Mouse (Mus musculus) heart, embryonic 15.5 days (tissue): ENCODE measurements around the gene Zfp341. TPM values are rescaled to one million over a fixed set of nuclear protein-coding genes. Genes with fewer than 3 reads are reported as not detected.

ENCODE experiments used
- ATAC-seq: fragments of 200-750 bp; cut with Nextera tagmentation; replicated peaks from 2 replicates; pipeline ENCODE4 v1.8.0; 2017; ENCODE audit warnings: low read depth, moderate TSS enrichment; ENCODE audit not compliant: insufficient number of reproducible peaks, insufficient read depth, low FRiP score
- H3K27ac ChIP-seq: fragments of 300-500 bp; sonication (generic); 2 replicates; pipeline ENCODE4 v1.5.1; 2015; ENCODE audit warnings: mild to moderate bottlenecking, inconsistent platforms
- H3K27me3 ChIP-seq: fragments of 300-500 bp; sonication (generic); 2 replicates; pipeline ENCODE4 v1.6.1; 2015; ENCODE audit warnings: inconsistent platforms
- H3K36me3 ChIP-seq: fragments of 300-500 bp; sonication (generic); 2 replicates; pipeline ENCODE4 v1.6.1; 2015; ENCODE audit warnings: mild to moderate bottlenecking, inconsistent platforms
- H3K4me1 ChIP-seq: fragments of 300-500 bp; sonication (generic); replicated peaks from 2 replicates; pipeline ENCODE4 v1.6.1; 2015; ENCODE audit warnings: inconsistent platforms
- H3K4me2 ChIP-seq: fragments of 300-500 bp; sonication (generic); 2 replicates; pipeline ENCODE4 v1.6.1; 2015; ENCODE audit warnings: inconsistent platforms, mild to moderate bottlenecking, moderate library complexity
- H3K4me3 ChIP-seq: fragments of 300-500 bp; sonication (generic); 2 replicates; pipeline ENCODE4 v1.5.1; 2015; ENCODE audit warnings: mild to moderate bottlenecking, inconsistent platforms
- H3K9ac ChIP-seq: fragments of 300-500 bp; sonication (generic); 2 replicates; pipeline ENCODE4 v1.6.1; 2015; ENCODE audit warnings: mild to moderate bottlenecking, inconsistent platforms
- H3K9me3 ChIP-seq: fragments of 300-500 bp; sonication (generic); replicated peaks from 2 replicates; pipeline ENCODE4 v1.6.1; 2016; ENCODE audit warnings: inconsistent platforms
- WGBS: fragments of 180-500 bp; shearing (Covaris S2); methylation state at CpG from one replicate; pipeline ENCODE4 v1.1.7; 2015; ENCODE audit warnings: mixed read lengths; 5-methylcytosine and 5-hydroxymethylcytosine counted together
- polyA plus RNA-seq: library from polyadenylated mRNA; unstranded; fragments of >200 nt; fragmentation: Nextera tagmentation; extraction: Ambion mirVana; gene quantifications from 2 replicates; pipeline ENCODE4 v1.2.1, GENCODE M21; 2015

The Zfp341 gene
- polyA plus RNA-seq: 0.53 and 0.77 TPM in 2 replicates

DNA sequence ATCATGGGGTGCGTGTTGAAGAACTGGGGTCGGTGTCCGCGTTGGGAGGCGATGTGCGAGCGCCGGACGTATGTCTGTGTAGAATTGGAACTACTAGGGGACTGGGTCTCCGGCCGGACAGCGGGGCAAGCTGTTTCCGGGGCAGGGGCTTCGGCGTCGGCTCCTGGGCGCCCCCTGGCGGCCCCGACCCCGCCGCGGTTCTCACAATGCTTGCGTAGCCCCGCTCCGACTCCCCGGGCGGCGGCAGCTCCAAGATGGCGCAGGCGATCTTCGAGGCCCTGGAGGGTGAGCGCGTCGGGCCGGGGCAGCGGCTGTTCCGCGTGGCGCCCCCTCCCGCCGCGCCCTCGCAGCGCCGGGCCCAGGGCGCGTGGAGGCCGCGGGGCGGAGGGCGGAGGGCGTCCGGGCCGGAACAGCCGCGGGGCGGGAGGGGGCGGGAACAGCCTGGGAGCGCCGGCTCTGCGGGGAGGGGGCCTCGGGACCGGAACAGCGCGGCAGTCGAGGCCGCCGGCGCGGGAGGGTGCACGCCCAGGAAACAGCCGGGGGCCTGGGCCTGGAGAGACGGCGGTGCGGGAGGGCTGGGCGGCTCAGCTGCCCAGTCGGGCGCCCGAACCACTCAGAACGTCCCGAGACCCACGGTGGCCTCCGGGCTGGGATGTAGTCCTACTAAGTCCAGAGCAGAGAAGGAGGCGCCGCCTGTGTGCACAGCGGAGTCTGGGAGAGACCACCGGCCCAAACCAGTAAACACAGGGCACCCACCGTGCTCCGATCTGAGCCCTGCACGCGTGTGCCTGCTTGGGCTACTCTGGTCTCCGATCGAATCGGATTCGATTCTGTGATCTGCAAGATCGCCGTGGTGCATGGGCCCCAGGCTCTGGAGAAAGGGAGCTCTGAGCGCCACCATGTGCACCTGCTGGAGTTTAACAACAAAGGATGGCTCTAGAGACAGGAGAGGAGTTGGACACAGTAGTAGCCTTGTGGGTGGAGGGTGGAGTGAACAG is at the start of gene Zfp341, which contains the start of gene 4930519P11Rik:
TSS of gene Zfp341 (plus strand) at position 180 of the 998 bp plus-strand sequence.
TSS of gene 4930519P11Rik (minus strand) at position 320 of the 998 bp plus-strand sequence.
- H3K9me3 ChIP-seq: no peaks in the 10 kb centered on the region
- H3K4me1 ChIP-seq: peaks cover 10% of the 10 kb centered on the region
- H3K36me3 ChIP-seq: no peaks in the 10 kb centered on the region
- peak; percentile 94 for ATAC-seq
- under 1% methylated on average over 91 of the region's 98 CpGs for WGBS
- H3K9ac ChIP-seq: peak within 1 kb of the TSS; percentile 70
- peak within 1 kb of the TSS; percentile 95 for H3K27ac ChIP-seq
- no peaks in the 10 kb centered on the region for H3K27me3 ChIP-seq
- peak within 1 kb of the TSS; percentile 62 for H3K4me3 ChIP-seq
- H3K4me2 ChIP-seq: peak within 1 kb of the TSS; percentile 83

DNA sequence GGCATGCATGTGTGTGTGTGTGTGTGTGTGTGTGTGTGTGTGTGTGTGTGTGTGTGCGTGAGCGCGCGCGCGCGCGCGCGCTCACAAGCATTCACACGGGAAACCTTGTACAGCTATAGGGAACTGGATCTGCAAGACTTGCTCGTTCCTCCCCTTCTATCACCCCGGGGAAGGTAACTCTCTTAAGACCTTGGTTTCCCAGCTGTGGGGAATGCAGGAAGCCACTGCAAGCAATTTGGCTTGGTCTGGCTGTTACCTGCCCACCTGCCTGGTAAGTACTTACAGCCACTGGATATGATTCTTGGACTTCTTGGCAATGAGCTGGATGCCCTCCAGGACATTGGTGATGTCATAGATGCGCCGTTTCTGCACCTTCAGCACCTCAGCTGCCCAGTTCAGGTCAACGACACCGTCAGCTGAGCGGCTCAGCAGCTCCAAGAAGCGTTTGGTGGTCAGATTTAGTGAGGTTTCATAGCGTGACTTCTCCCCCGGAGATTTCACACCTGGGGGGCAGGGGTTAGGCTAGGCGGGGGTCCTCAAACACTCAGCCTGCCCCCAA is 49.4 kb upstream of the Zfp341 start:
- no peak overlapping the region for H3K9ac ChIP-seq
- peaks cover 12% of the 10 kb centered on the region; the same call in 1 of the 2 replicates for H3K36me3 ChIP-seq
- H3K9me3 ChIP-seq: no peaks in the 10 kb centered on the region
- no peak overlapping the region for H3K27ac ChIP-seq
- no peak for ATAC-seq
- no peak overlapping the region for H3K4me2 ChIP-seq
- no peaks in the 10 kb centered on the region for H3K27me3 ChIP-seq
- H3K4me1 ChIP-seq: peaks cover 31% of the 10 kb centered on the region
- H3K4me3 ChIP-seq: no peak overlapping the region
- WGBS: 87% methylated on average over 22 of the region's 22 CpGs

DNA sequence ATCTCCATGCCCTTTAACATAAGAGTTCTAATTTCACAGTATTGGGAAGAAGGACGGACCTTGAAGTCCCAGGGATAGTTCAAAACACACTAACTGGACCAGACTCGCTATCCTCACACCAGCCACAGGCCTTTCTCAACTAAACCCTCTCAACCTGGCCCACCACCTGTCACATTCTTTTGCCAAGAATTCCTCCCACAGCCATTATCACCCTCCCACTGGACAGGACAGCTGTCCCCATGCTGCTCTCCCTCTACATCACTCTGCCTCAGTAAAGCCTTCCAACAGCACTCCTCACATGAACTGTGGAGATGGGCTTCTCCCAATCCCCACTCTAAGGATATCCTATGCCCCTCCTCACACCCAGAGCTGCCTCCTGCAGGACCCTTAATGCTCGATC is 47.5 kb upstream of the Zfp341 start:
- H3K4me1 ChIP-seq: peaks cover 34% of the 10 kb centered on the region
- ATAC-seq: no peak
- H3K4me2 ChIP-seq: no peak overlapping the region
- H3K9ac ChIP-seq: no peak overlapping the region
- no peaks in the 10 kb centered on the region for H3K9me3 ChIP-seq
- H3K4me3 ChIP-seq: no peak overlapping the region
- peaks cover 9% of the 10 kb centered on the region; the same call in 1 of the 2 replicates for H3K36me3 ChIP-seq
- H3K27ac ChIP-seq: no peak overlapping the region
- no peaks in the 10 kb centered on the region for H3K27me3 ChIP-seq
- 72% methylated on average over 3 of the region's 3 CpGs for WGBS

DNA sequence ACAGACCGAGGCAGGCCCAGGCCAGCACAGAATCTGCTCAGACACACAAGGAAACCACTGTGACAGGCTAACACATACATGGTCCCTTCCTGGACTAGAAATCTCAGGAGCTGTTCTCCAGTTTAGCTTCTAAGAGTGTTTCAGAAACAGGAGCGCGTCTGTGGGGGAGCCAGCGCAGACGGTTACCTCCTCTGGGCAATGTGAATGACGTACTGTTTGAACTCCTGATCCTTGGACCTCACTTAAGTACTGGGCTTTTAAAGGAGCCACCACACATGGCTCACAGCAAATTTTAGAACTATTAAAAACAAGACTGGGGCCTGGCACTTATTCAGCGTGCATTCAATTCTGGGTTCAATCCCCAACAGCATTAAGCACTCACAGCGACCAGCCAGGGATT is 46.5 kb upstream of the Zfp341 start:
- Histone ChIP-seq H3K4me3 (no peak overlapping the region), H3K36me3 (0 out of 2 replicates have a peak, but pooled peaks cover 7% of the 10 kb centered on the region), H3K4me1 (peaks cover 39% of the 10 kb centered on the region), H3K9ac (no peak overlapping the region), H3K27ac (no peak overlapping the region), H3K27me3 (no peaks in the 10 kb centered on the region), H3K4me2 (no peak overlapping the region), H3K9me3 (no peaks in the 10 kb centered on the region)
- 65% methylated on average over 8 of the region's 8 CpGs for WGBS
- no peak for ATAC-seq

DNA sequence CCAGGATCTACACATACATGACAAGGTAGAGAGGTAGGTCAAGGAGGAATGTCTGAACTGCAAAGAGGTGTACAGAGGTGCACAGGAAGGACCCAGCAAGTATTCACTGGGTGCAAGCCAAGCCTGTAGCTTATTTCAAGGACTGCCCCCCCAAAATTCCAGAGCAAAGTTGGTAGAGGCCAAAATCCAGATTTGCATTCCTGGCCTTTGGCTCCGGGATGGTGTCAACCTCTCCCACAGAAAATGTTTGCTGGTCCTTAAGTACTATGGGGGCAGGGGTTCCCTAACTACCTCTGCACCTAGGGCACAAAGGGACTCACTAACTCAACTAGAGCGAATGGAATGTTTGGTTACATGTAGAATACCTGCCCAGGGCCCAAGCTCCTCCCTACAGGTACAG is 45.3 kb upstream of the Zfp341 start:
- Histone ChIP-seq H3K4me1 (peaks cover 39% of the 10 kb centered on the region), H3K27me3 (no peaks in the 10 kb centered on the region), H3K9me3 (no peaks in the 10 kb centered on the region), H3K4me2 (peak overlapping the region; percentile 92), H3K9ac (peak overlapping the region; percentile 74; the same call in 1 of the 2 replicates), H3K36me3 (0 out of 2 replicates have a peak, but pooled peaks cover under 1% of the 10 kb centered on the region), H3K4me3 (peak overlapping the region; percentile 77), H3K27ac (peak overlapping the region; percentile 78)
- 67% methylated on average over 2 of the region's 2 CpGs for WGBS
- ATAC-seq: no peak

DNA sequence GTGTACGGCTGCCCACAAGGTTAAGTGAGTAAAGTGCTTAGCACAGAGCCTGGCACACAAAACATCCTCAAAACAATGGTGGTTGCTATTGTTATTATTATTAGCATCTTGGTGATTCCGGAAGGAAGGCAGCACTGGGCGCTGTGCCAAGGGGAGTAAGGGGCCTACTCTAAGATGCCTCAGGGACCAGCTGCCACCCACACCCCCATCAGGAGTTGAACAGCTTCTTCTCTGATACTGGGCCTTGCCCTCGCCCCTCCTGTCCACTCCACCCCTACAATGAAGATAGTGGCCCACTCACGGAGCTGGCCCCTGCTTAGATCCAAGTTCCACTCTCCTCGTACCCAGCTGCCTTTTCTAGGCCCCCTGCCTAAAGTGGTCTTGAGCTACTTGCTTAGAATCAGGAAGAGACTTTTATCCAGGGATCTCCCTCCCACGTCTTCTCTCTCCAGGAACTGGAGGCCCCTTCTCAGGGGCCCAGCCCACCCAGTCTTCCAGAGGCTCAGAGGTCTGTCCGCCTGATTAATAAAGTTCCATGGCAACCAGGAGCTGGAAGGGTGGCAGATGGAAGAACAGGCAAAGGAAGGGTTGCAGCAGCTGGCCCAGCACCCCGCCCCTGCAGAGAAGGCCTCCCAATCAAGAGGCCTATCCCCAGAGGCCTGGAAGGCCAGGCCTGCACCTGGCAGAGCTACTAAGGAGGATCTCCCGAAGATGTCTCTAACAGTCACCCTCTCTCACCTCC is 44.6 kb upstream of the Zfp341 start:
- Histone ChIP-seq H3K9me3 (no peaks in the 10 kb centered on the region), H3K9ac (peak overlapping the region; percentile 74), H3K4me2 (peak overlapping the region; percentile 92), H3K27me3 (no peaks in the 10 kb centered on the region), H3K36me3 (no peaks in the 10 kb centered on the region), H3K4me3 (peak overlapping the region; percentile 77), H3K4me1 (peaks cover 39% of the 10 kb centered on the region), H3K27ac (peak overlapping the region; percentile 78)
- ATAC-seq: no peak
- WGBS: 18% methylated on average over 10 of the region's 10 CpGs

DNA sequence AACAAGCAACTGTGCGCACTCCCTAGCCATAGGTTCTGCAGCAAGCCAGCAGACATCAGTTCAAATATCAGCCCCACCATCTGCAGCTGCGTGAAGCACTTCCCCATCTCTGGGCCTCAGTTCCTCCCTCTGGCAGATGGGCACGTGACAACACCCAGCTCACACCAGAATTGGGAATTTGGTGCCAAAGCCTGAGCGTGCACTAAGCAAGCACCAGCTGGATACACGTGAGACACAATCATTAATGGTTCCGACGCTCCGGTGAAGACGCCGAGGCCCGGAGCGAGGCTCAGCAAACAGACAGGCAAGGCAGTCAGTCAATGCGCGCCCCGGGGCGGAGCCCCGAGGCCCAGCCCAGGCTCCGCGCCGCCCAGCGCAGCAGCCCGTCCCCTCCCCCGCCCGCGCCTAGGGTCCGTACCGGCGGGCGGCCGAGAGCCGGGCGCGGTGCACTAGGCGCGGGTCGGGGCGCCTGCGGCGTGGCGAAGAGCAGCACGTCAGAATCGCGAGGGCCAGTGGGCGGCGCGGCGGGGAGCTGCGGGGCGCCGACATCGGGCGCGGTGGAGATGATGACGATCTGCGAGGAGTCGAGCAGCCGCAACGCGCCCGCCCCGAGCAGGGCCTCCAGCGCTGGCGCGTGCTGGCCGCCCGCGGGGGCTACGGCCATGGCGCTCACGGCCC is 43.9 kb upstream of the Zfp341 start:
- Histone ChIP-seq H3K4me1 (peaks cover 39% of the 10 kb centered on the region), H3K4me3 (peak overlapping the region; percentile 77), H3K9me3 (no peaks in the 10 kb centered on the region)

DNA sequence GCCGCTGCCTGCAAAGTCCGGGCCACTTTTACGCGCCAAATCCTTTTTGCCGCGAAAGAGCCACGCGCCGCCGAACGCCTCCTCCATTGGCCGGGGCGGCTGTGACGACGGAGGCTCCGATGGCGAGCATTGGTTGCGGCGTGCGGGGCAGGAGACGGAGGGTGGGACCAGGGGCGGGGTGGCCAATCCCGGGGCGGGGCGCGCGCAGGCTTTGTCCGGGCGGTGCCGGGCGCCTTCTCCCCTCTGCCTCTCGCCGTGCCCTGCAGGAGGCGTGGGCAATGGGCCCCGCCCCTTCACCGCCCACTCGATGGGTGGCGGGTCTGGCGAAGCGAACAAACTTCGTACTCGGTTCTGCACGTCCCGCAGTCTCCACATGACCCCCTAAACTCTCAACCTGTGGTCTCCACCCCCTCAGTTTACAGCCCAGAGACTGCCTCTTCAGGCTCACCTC is 43.2 kb upstream of the Zfp341 start, which contains the start of gene E2f1:
TSS of gene E2f1 (minus strand) at position 57 of the 451 bp plus-strand sequence.
- Histone ChIP-seq H3K9me3 (no peaks in the 10 kb centered on the region), H3K27me3 (no peaks in the 10 kb centered on the region), H3K4me1 (peaks cover 39% of the 10 kb centered on the region), H3K4me2 (peak within 1 kb of the TSS; percentile 92), H3K27ac (peak within 1 kb of the TSS; percentile 78), H3K36me3 (no peaks in the 10 kb centered on the region), H3K9ac (peak within 1 kb of the TSS; percentile 74), H3K4me3 (peak within 1 kb of the TSS; percentile 77)
- peak; percentile 97 for ATAC-seq
- under 1% methylated on average over 37 of the region's 44 CpGs for WGBS

More for the DNA sequence above, 43.9 kb upstream of the Zfp341 start:
- H3K27ac ChIP-seq: peak overlapping the region; percentile 78
- peak; percentile 83 for ATAC-seq
- peak overlapping the region; percentile 92 for H3K4me2 ChIP-seq
- H3K9ac ChIP-seq: peak overlapping the region; percentile 74
- H3K36me3 ChIP-seq: no peaks in the 10 kb centered on the region
- no peaks in the 10 kb centered on the region for H3K27me3 ChIP-seq
- under 1% methylated on average over 66 of the region's 70 CpGs for WGBS

DNA sequence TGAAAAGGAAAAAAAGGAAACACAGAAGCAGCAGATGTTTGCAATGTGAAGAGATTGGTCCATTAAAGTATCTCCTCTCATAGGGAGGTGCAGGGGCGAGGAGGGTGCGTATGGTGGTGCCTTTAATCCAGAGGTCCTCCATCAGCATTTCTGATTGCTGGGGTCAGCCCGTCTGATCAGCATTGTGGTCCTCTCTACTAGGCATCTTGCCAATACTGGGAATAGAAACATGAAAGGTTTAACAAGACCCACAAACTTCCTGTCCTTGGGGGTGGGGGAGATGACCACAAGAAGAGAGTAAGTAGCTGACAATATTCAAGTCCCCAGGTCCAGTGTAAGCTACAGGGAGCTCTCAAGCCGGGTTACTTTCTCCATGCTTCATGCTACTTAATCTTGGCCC is 42.4 kb upstream of the Zfp341 start:
- Histone ChIP-seq H3K9ac (no peak overlapping the region), H3K27me3 (no peaks in the 10 kb centered on the region), H3K4me1 (peaks cover 39% of the 10 kb centered on the region), H3K36me3 (no peaks in the 10 kb centered on the region), H3K4me3 (peak overlapping the region; percentile 77; the same call in 1 of the 2 replicates), H3K4me2 (peak overlapping the region; percentile 92), H3K9me3 (no peaks in the 10 kb centered on the region), H3K27ac (0 out of 2 replicates have a peak overlapping the region, but pooled peaks have one; percentile 65)
- no peak for ATAC-seq
- WGBS: 54% methylated on average over 4 of the region's 4 CpGs

DNA sequence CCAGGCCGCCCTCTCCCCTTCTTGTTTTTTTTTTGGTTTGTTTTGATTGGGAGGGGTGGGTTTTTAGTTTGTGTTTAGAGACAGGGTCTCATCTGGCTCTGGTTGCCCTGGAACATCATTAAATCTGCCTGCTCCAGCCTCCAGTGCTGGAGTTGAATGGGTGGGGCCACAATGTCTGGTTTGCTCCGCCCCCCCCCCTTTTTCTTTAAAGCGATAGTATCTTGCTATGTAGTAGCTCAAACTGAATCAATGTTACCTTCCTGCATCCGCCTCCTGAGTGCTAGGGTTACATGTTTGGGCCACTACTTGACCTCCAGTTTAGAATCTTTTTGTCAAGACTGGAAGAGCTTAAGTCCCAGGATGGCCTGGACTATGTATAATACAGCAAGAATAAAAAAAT is 41.8 kb upstream of the Zfp341 start:
- 84% methylated on average over 4 of the region's 4 CpGs for WGBS
- no peak overlapping the region for H3K4me2 ChIP-seq
- H3K36me3 ChIP-seq: no peaks in the 10 kb centered on the region
- no peaks in the 10 kb centered on the region for H3K27me3 ChIP-seq
- no peak for ATAC-seq
- H3K27ac ChIP-seq: no peak overlapping the region
- peaks cover 36% of the 10 kb centered on the region for H3K4me1 ChIP-seq
- no peak overlapping the region for H3K9ac ChIP-seq
- no peak overlapping the region for H3K4me3 ChIP-seq
- H3K9me3 ChIP-seq: no peaks in the 10 kb centered on the region
